Mouse (Mus musculus) brain, embryonic 14.5 days (tissue): Measurements from ENCODE around the gene Epb41l3. TPM values are rescaled to one million over a fixed set of nuclear protein-coding genes. Genes with fewer than 3 reads are reported as not detected.

Experiments
- DNase-seq: peaks from one replicate; pipeline ENCODE4 v3.0.0-alpha.2; 2011; ENCODE audit warnings: low read depth
- CTCF ChIP-seq: fragments of 200-500 bp; IDR thresholded peaks from 2 replicates; pipeline ENCODE4 v1.5.1; 2012; ENCODE audit warnings: inconsistent platforms, mild to moderate bottlenecking, moderate library complexity, borderline replicate concordance; ENCODE audit not compliant: insufficient read depth, insufficient read length; ENCODE audit errors: extremely low read depth
- POLR2A ChIP-seq: fragments of 200-500 bp; IDR thresholded peaks from 2 replicates; pipeline ENCODE4 v1.6.1; 2012; ENCODE audit warnings: mild to moderate bottlenecking, inconsistent platforms, borderline replicate concordance; ENCODE audit not compliant: poor library complexity, insufficient read depth, insufficient read length, severe bottlenecking; ENCODE audit errors: extremely low read depth
- polyA plus RNA-seq: library from polyadenylated mRNA; depleted of rRNA; stranded (reverse); fragments of >200 nt; gene quantifications from 2 replicates; pipeline ENCODE4 v1.2.3, GENCODE M21; 2012; rRNA removed

Epb41l3 gene
- polyA plus RNA-seq = 19.2 and 51.7 TPM in 2 replicates

- DNase-seq = peak; percentile 92
- TF ChIP-seq POLR2A = no peak
- no peak for TF ChIP-seq CTCF
These were observed at the start of gene Epb41l3 for GRCm38 (mm10) chr17:69075501-69076237. Epb41l3 (plus strand) TSS chr17:69075683.

GRCm38 (mm10) chr17:69038760-69039675 is 36.5 kb upstream of the Epb41l3 start:
- TF ChIP-seq CTCF = no peak
- TF ChIP-seq POLR2A = no peak
- DNase-seq = peak; percentile 14

GRCm38 (mm10) chr17:69041516-69041915 is 34.0 kb upstream of the Epb41l3 start:
- TF ChIP-seq CTCF (no peak), POLR2A (no peak)
- peak; percentile 57 for DNase-seq

DNA sequence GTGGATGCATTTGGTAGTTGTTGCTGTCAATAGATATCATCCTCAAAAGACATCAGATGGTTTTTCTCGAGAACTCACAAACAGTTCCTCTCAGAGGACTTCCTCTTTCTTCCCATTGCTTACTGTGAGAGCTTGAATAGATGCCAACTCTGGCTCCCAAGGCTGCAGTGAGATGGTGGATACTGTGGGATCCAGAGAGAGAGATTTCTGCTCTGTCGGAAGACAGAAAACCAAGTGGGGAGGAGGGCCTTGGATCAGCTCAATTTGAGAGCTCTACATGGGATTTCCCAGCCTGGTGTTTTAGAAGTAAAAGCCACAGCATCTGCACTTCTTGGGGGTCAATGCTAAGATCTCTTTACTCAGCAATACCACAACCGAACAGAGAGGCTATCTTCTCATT is 26.7 kb upstream of the Epb41l3 start:
- no peak for DNase-seq
- TF ChIP-seq POLR2A (no peak), CTCF (no peak)

DNA sequence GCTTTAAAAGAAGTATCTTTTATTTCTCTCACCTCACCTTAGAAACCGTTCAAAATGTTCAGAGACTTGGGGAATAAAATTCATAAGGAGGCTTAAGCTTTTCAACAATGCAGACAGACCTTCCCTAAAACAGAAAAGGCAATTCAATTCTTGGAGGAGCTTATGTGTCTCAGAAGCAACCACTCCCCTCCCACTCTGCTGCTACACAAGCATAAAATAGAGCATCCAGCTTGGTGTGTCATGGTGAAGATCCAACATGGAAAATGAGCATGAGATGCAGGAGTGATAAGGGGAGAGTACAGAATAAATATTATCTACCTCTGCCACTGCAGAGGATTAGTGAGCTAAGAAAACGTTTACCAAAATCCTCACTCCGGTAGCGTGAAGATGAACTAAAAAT is 21.5 kb upstream of the Epb41l3 start:
- no peak for DNase-seq
- TF ChIP-seq CTCF (no peak), POLR2A (no peak)

- TF ChIP-seq POLR2A = no peak
- no peak for TF ChIP-seq CTCF
- no peak for DNase-seq
These were observed 15.7 kb upstream of the Epb41l3 start for GRCm38 (mm10) chr17:69059760-69060159.

DNA sequence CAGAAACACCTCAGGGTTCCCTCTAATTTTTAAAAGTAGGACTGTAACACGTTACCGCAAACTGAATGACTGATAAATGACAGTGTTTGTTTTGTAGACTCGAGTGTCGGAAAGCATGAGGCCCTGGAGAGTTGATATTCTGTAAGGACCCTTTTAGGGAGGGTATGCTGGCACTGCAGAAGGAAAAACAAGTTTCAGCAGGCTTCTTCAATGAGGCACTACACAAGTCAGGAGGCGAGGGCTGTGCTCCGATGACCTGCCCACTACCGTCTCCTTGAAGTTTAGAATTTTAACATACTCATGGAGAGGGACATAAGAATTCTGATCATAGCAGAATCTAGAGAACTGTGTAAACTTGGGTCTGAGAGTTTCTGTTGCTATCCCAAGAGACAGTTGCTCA is 15.1 kb upstream of the Epb41l3 start:
- no peak for TF ChIP-seq CTCF
- no peak for TF ChIP-seq POLR2A
- no peak for DNase-seq

DNA sequence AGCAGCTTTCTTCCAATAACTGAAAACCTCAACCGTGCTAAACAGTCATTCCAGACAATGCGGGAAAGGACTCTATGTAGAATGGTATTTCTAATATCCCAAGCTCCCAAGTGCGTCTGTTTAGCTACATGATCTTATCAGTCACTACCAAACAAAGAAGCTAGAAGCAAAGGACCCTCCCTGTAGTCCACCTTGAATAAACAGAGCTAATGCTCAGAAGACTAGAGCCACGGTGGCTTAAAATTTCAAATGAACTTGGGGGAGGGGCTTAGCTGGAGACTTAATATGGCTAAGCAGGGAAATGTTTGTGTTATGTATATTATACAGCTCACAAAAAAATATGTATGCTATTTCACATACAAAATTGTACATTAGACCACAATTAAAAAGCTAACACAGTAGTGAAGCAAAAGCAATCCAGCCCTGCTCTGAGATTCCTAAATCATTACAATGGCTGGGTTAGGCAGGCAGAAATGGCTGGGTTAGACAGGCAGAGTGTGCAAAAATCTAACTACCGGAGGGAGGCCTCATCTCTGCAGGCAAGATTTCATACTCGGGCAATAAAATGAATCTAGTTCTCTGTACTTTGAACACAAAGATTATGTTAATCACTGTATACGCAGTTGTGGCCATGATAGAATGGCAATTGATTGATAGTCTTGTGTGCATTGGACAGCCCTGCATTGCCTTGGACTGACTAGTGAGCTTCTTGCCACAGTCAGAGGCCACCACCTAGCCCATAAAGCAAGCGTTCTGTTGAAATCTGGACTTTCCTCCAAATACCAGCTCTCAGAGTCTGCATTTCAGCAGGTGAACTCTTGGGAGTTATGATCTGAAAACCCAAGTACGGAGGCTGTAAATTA is 13.4 kb upstream of the Epb41l3 start:
- TF ChIP-seq POLR2A = no peak
- no peak for TF ChIP-seq CTCF
- no peak for DNase-seq

GRCm38 (mm10) chr17:69067937-69068739 is 7.3 kb upstream of the Epb41l3 start:
- no peak for DNase-seq

DNA sequence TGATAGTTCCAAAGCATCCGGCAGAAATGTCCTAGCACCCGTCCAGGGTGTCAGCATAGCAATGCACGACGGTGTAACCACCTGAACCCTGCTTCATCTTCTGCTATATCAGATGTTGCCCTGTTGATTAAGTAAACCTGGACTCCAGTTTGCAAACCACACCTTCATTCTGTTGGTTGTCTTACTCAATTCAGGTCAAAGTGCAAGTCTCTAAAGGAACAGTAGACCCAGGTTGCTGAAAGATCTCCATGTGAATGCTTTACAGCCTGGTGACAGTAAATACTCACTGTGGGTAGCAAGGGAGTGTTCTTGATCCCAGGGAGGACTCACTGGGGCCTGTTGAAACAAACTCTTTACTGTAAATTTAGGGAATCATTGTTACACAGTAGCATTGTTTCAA is 1.4 kb upstream of the Epb41l3 start:
- DNase-seq = no peak
- TF ChIP-seq POLR2A = no peak
- TF ChIP-seq CTCF = no peak

More at GRCm38 (mm10) chr17:69067937-69068739, 7.3 kb upstream of the Epb41l3 start:
- TF ChIP-seq POLR2A = no peak
- no peak for TF ChIP-seq CTCF
